Mouse (Mus musculus) heart, embryonic 16.5 days (tissue): ENCODE results near the gene Rbm34. TPM values are rescaled to one million over a fixed set of nuclear protein-coding genes. Genes with fewer than 3 reads are reported as not detected.

Experiments used
- ATAC-seq: fragments of 200-750 bp; cut with Nextera tagmentation; replicated peaks from 2 replicates; pipeline ENCODE4 v1.8.0; 2017; ENCODE audit warnings: moderate number of reproducible peaks; ENCODE audit not compliant: insufficient read depth, low FRiP score; ENCODE audit errors: extremely low read depth
- H3K27ac ChIP-seq: fragments of 300-500 bp; sonication (generic); 2 replicates; pipeline ENCODE4 v1.5.1; 2014; ENCODE audit warnings: mild to moderate bottlenecking, low read length, control low read depth, moderate library complexity
- H3K27me3 ChIP-seq: fragments of 300-500 bp; sonication (generic); 2 replicates; pipeline ENCODE4 v1.6.1; 2014; ENCODE audit warnings: low read length, mixed read lengths; ENCODE audit not compliant: control insufficient read depth, insufficient read depth
- H3K36me3 ChIP-seq: fragments of 300-500 bp; sonication (generic); 2 replicates; pipeline ENCODE4 v1.6.1; 2014; ENCODE audit not compliant: control insufficient read depth, insufficient read depth
- H3K4me1 ChIP-seq: fragments of 300-500 bp; sonication (generic); 2 replicates; pipeline ENCODE4 v1.6.1; 2014; ENCODE audit warnings: low read length, mixed read lengths; ENCODE audit not compliant: control insufficient read depth, insufficient read depth
- H3K4me2 ChIP-seq: fragments of 300-500 bp; sonication (generic); 2 replicates; pipeline ENCODE4 v1.6.1; 2014; ENCODE audit warnings: low read depth, mild to moderate bottlenecking, control low read depth, low read length
- H3K4me3 ChIP-seq: fragments of 300-500 bp; sonication (generic); 2 replicates; pipeline ENCODE4 v1.5.1; 2014; ENCODE audit warnings: mild to moderate bottlenecking, control low read depth, low read length
- H3K9ac ChIP-seq: fragments of 300-500 bp; sonication (generic); 2 replicates; pipeline ENCODE4 v1.6.1; 2014; ENCODE audit warnings: low read length, control low read depth
- H3K9me3 ChIP-seq: fragments of 300-500 bp; sonication (generic); replicated peaks from 2 replicates; pipeline ENCODE4 v1.6.1; 2016; ENCODE audit warnings: low read length; ENCODE audit not compliant: control insufficient read depth
- WGBS: fragments of 180-500 bp; shearing (Covaris S2); extraction: QIAGEN DNeasy Blood & Tissue Kit; methylation state at CpG from one replicate; pipeline ENCODE4 v1.1.7; 2014; 5-methylcytosine and 5-hydroxymethylcytosine counted together
- polyA plus RNA-seq: library from polyadenylated mRNA; unstranded; fragments of >200 nt; fragmentation: Nextera tagmentation; extraction: Ambion mirVana; gene quantifications from 2 replicates; pipeline ENCODE4 v1.2.1, GENCODE M21; 2015

The Rbm34 gene
- polyA plus RNA-seq, 1 experiment from 2014 or later: 11.5 TPM

DNA sequence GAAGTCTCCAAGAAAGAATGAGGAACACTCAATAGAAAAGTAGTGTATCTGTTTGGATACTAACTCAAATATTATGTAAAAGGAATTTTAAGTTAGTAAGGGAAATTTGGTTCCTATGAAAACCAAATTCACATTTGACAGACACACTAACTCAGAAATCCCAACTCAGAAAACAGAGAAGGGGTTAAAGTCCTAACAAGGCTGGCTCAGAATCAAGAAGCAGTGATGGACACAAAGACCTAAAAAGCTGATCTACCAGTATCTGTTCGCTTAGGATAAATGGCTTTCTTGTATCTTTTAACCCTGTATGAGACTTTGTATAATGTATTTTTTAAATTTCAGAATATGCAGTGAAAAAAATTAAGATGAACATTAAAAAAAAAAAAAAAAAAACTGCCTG lies 1.3 kb downstream of the Rbm34 start:
- WGBS: 85% methylated on average over 1 of the region's 1 CpGs

DNA sequence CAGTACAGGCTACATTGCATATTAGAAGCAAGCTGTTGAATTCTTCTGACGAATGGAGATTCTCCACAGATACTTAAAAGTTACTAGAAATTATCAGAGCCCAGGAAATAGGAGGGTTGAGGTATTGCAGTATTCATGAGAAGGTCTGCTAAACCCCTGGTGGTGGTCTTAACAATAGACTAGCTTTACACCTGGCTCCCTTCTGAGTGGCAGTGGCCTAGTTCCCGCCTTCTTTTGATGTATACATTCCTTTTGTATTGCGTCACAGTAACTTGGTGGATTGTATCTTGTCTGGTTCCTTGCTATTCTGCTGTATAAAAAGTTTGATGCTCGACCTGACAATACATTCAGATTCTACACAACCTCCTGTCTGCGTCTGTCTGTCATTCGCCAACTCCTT lies 2.8 kb downstream of the Rbm34 start:
- Histone ChIP-seq H3K27ac (no peak overlapping the region), H3K9ac (no peak overlapping the region), H3K4me1 (peaks cover 8% of the 10 kb centered on the region), H3K4me2 (no peak overlapping the region), H3K36me3 (peaks cover 16% of the 10 kb centered on the region), H3K4me3 (no peak overlapping the region), H3K9me3 (no peaks in the 10 kb centered on the region), H3K27me3 (no peaks in the 10 kb centered on the region)
- whole genome bisulfite sequencing: 92% methylated on average over 6 of the region's 6 CpGs
- no peak for ATAC-seq

More for the DNA sequence above, 1.3 kb downstream of the Rbm34 start:
- Histone ChIP-seq H3K36me3 (peaks cover 13% of the 10 kb centered on the region), H3K27ac (no peak overlapping the region), H3K4me3 (no peak overlapping the region), H3K4me2 (no peak overlapping the region), H3K27me3 (no peaks in the 10 kb centered on the region), H3K4me1 (peaks cover 8% of the 10 kb centered on the region), H3K9me3 (no peaks in the 10 kb centered on the region), H3K9ac (no peak overlapping the region)
- no peak for ATAC-seq

- WGBS: 81% methylated on average over 6 of the region's 6 CpGs
- Histone ChIP-seq H3K36me3 (peaks cover 16% of the 10 kb centered on the region), H3K27me3 (no peaks in the 10 kb centered on the region), H3K4me3 (no peak overlapping the region), H3K4me1 (peaks cover 5% of the 10 kb centered on the region), H3K4me2 (no peak overlapping the region), H3K9me3 (no peaks in the 10 kb centered on the region), H3K9ac (no peak overlapping the region), H3K27ac (no peak overlapping the region)
- no peak for ATAC-seq
Observed at GRCm38 (mm10) chr8:126965246-126965645, 5.6 kb downstream of the Rbm34 start.

DNA sequence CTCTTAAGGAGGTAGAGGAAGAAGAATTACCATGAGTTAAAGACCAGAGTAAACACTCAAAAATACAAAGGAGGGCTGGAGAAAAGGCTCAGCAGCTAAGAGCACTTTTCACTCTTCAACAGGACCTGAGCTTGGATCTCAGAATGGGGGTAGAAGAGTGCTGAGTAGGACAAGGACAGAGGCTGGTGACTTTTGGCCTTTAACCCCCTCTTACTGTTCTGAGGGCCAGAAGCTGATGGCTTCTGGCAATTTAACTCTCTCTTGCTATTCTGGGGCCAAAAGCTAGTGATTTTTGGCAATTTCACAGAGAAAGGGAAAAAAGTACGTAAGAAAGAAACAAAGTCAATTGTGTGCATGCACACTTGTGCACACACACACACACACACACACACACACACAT lies 8.0 kb downstream of the Rbm34 start:
- H3K9me3 ChIP-seq: no peaks in the 10 kb centered on the region
- no peak overlapping the region for H3K27ac ChIP-seq
- H3K4me3 ChIP-seq: no peak overlapping the region
- no peak for ATAC-seq
- WGBS: 100% methylated on average over 1 of the region's 1 CpGs
- H3K27me3 ChIP-seq: no peaks in the 10 kb centered on the region
- H3K4me1 ChIP-seq: no peaks in the 10 kb centered on the region
- H3K36me3 ChIP-seq: peaks cover 14% of the 10 kb centered on the region
- no peak overlapping the region for H3K4me2 ChIP-seq
- H3K9ac ChIP-seq: no peak overlapping the region

GRCm38 (mm10) chr8:126961516-126961915 lies 9.4 kb downstream of the Rbm34 start:
- 91% methylated on average over 3 of the region's 3 CpGs for WGBS
- Histone ChIP-seq H3K4me3 (no peak overlapping the region), H3K36me3 (peaks cover 9% of the 10 kb centered on the region), H3K27ac (no peak overlapping the region), H3K9ac (no peak overlapping the region), H3K9me3 (no peaks in the 10 kb centered on the region), H3K4me1 (no peaks in the 10 kb centered on the region), H3K4me2 (no peak overlapping the region), H3K27me3 (no peaks in the 10 kb centered on the region)
- ATAC-seq: no peak

- peaks cover 37% of the 10 kb centered on the region for H3K36me3 ChIP-seq
Observed at GRCm38 (mm10) chr8:126951900-126952636, 18.8 kb downstream of the Rbm34 start.

DNA sequence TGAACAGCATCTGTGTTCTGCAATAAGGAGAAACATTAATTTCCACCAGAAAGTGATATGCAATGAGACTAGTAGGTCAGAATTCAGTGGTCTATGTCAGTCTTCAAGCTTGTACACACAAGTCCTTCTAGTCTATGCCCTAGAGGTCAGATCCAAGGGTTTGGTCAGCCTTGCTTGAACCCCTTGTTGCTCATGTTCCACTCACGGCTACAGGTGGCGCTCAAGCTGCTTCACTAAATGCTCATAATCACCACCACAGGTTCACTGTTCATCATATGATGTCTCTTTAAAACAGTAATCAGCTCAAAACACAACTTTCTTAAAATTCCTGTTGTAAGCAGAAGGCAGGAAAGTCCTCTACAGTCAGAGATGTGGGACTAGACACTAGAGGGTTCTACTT lies 21.3 kb downstream of the Rbm34 start:
- peaks cover 32% of the 10 kb centered on the region for H3K36me3 ChIP-seq
- WGBS: 74% methylated on average over 2 of the region's 2 CpGs
- no peak overlapping the region for H3K9ac ChIP-seq

More at GRCm38 (mm10) chr8:126951900-126952636, 18.8 kb downstream of the Rbm34 start:
- no peak for ATAC-seq
- Histone ChIP-seq H3K4me2 (no peak overlapping the region), H3K9ac (no peak overlapping the region), H3K9me3 (no peaks in the 10 kb centered on the region), H3K27ac (no peak overlapping the region), H3K4me1 (no peaks in the 10 kb centered on the region), H3K27me3 (no peaks in the 10 kb centered on the region), H3K4me3 (no peak overlapping the region)
- WGBS: 86% methylated on average over 11 of the region's 11 CpGs

GRCm38 (mm10) chr8:126946444-126946843 lies 24.4 kb downstream of the Rbm34 start:
- Histone ChIP-seq H3K4me3 (peak overlapping the region; percentile 90), H3K9ac (no peak overlapping the region), H3K4me2 (peak overlapping the region; percentile 84), H3K36me3 (peaks cover 19% of the 10 kb centered on the region), H3K27ac (no peak overlapping the region; the same call in 1 of the 2 replicates), H3K27me3 (no peaks in the 10 kb centered on the region), H3K9me3 (no peaks in the 10 kb centered on the region), H3K4me1 (peaks cover 24% of the 10 kb centered on the region)
- ATAC-seq: no peak
- WGBS: 75% methylated on average over 7 of the region's 7 CpGs

More for the DNA sequence above, 21.3 kb downstream of the Rbm34 start:
- H3K4me1 ChIP-seq: peaks cover 5% of the 10 kb centered on the region; the same call in 1 of the 2 replicates
- no peak overlapping the region for H3K4me2 ChIP-seq
- no peak for ATAC-seq
- no peaks in the 10 kb centered on the region for H3K9me3 ChIP-seq
- no peak overlapping the region for H3K4me3 ChIP-seq
- no peaks in the 10 kb centered on the region for H3K27me3 ChIP-seq
- H3K27ac ChIP-seq: no peak overlapping the region

- WGBS: under 1% methylated on average over 48 of the region's 48 CpGs
- no peaks in the 10 kb centered on the region for H3K27me3 ChIP-seq
Observed at GRCm38 (mm10) chr8:126945730-126946163, 25.1 kb downstream of the Rbm34 start, which contains the start of gene Tomm20. Gene Tomm20 (minus strand): TSS chr8:126945844.

More at GRCm38 (mm10) chr8:126945730-126946163, 25.1 kb downstream of the Rbm34 start, which contains the start of gene Tomm20:
- Histone ChIP-seq H3K4me3 (peak within 1 kb of the TSS; percentile 90), H3K9me3 (no peaks in the 10 kb centered on the region), H3K36me3 (peaks cover 16% of the 10 kb centered on the region), H3K27ac (peak within 1 kb of the TSS; percentile 88), H3K4me1 (peaks cover 24% of the 10 kb centered on the region), H3K4me2 (peak within 1 kb of the TSS; percentile 87), H3K9ac (peak within 1 kb of the TSS; percentile 92)
- peak; percentile 90 for ATAC-seq
